Mouse (Mus musculus): ENCODE results near the gene Gbx2. TPM values are rescaled to one million over a fixed set of nuclear protein-coding genes. Genes with fewer than 3 reads are reported as not detected.
A peak's percentile ranks its signal among the peaks of the same experiment; 100 is the strongest.

The Gbx2 gene
- polyA plus RNA-seq, 1 experiment: not detected

DNA sequence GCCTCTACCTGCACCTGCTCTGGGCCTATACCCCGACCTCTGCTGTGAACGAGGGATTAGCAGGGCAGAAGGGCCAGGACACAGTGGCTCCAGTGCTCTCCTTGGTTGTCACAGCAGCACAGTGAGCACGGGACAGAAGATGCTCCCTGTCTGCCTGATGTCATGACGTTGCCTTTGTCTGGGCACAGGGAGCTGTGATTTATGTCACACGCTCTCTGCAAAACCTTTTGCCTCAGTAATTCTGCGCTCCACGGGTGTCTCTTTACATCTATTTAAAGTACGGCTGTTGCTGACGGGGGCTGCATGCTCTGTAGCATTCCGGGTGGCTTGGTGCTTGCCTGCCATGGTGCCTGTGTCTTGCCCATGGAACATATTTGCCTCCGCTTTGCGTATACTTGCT lies 33.4 kb upstream of the Gbx2 start:
- H3K27ac ChIP-seq (ENCODE audit: insufficient read depth, low read depth, low read length): no peak overlapping the region
- WGBS: 65% methylated on average over 12 of the region's 12 CpGs
- TF ChIP-seq CTCF (IDR thresholded peaks at IDR 0.05; ENCODE audit: insufficient read depth, low read depth, low read length) (no peak), POLR2A (IDR thresholded peaks at IDR 0.05; ENCODE audit: insufficient read depth, low read depth, low read length) (no peak)

DNA sequence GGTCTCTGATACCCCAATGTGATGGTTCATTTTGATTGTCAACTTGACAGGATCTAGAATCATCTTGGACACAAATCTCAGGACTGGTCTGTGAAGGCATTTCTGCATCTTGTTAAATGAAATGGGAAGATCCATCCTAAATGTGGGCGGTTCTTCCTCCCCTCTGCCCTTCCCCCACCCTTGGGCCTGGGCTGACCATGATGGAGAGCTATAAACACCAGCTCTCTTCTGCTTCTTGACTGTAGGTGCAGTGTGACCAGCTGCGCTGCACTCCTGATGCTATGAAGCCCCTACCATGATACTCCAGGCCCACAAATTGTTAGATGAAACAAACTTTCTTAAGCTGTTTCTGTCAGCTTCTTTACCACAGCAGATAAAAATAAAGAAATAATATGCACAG lies 32.3 kb upstream of the Gbx2 start:
- no peak overlapping the region for H3K27ac ChIP-seq (ENCODE audit: insufficient read depth, low read depth, low read length)
- TF ChIP-seq POLR2A (IDR thresholded peaks at IDR 0.05; ENCODE audit: insufficient read depth, low read depth, low read length) (no peak), CTCF (IDR thresholded peaks at IDR 0.05; ENCODE audit: insufficient read depth, low read depth, low read length) (no peak)
- no peak overlapping the region for H3K4me3 ChIP-seq (ENCODE audit: insufficient read depth, low read depth, low read length)
- 96% methylated on average over 2 of the region's 2 CpGs for WGBS
- H3K4me1 ChIP-seq (ENCODE audit: control insufficient read depth, insufficient read depth, low read length): peaks cover 13% of the 10 kb centered on the region

More for the DNA sequence above, 33.4 kb upstream of the Gbx2 start:
- H3K4me1 ChIP-seq (ENCODE audit: control insufficient read depth, insufficient read depth, low read length): peaks cover 16% of the 10 kb centered on the region
- no peak overlapping the region for H3K4me3 ChIP-seq (ENCODE audit: insufficient read depth, low read depth, low read length)

DNA sequence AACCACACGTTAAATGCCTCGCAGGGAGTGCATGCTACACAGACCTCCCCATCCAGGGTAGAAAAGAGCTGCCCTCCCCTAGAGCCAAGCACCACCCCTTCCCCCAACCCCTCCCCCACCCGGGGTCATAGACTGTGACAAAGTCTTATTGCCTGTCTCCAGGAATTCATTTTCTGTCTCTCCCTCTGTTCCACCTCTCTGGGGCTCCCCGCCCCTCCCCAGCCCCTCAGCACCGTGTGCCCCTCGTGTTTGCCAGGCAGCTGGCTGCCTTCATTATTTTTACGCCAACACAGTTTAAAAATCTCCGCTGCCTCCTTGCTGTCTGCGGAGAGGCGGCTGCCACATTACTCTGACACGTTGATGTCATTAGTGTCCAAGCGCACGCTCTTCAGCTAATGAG lies 31.1 kb upstream of the Gbx2 start:
- H3K4me3 ChIP-seq (ENCODE audit: insufficient read depth, low read depth, low read length): no peak overlapping the region
- H3K27ac ChIP-seq (ENCODE audit: insufficient read depth, low read depth, low read length): no peak overlapping the region
- 23% methylated on average over 13 of the region's 13 CpGs for WGBS
- peaks cover 6% of the 10 kb centered on the region; the same call in 1 of the 2 replicates for H3K4me1 ChIP-seq (ENCODE audit: control insufficient read depth, insufficient read depth, low read length)
- TF ChIP-seq POLR2A (IDR thresholded peaks at IDR 0.05; ENCODE audit: insufficient read depth, low read depth, low read length) (no peak), CTCF (IDR thresholded peaks at IDR 0.05; ENCODE audit: insufficient read depth, low read depth, low read length) (no peak)

DNA sequence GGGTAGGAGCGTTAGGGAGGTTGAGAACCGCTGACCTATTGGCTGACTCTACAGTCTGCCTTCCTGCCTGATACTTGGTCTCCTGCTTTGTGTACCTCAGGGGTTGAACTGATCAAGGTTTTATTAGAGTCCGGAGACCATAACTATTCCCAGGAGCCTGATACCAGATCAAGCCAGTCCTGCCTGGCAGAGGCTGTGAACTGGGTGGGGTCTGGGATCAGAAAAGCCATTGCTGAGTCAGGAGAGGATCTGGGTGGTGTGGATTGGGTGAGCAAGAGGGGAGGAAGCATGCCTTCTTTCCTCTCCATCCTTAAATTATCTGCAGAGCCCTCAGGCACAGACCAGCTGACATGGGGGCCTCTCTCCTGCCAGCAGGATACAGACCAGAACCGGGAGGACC lies 28.4 kb upstream of the Gbx2 start:
- Histone ChIP-seq H3K4me1 (ENCODE audit: control insufficient read depth, insufficient read depth, low read length) (peaks cover 2% of the 10 kb centered on the region; the same call in 1 of the 2 replicates), H3K4me3 (ENCODE audit: insufficient read depth, low read depth, low read length) (no peak overlapping the region), H3K27ac (ENCODE audit: insufficient read depth, low read depth, low read length) (no peak overlapping the region)
- 92% methylated on average over 4 of the region's 4 CpGs for WGBS
- no peak for TF ChIP-seq POLR2A (IDR thresholded peaks at IDR 0.05; ENCODE audit: insufficient read depth, low read depth, low read length)
- no peak for TF ChIP-seq CTCF (IDR thresholded peaks at IDR 0.05; ENCODE audit: insufficient read depth, low read depth, low read length)

DNA sequence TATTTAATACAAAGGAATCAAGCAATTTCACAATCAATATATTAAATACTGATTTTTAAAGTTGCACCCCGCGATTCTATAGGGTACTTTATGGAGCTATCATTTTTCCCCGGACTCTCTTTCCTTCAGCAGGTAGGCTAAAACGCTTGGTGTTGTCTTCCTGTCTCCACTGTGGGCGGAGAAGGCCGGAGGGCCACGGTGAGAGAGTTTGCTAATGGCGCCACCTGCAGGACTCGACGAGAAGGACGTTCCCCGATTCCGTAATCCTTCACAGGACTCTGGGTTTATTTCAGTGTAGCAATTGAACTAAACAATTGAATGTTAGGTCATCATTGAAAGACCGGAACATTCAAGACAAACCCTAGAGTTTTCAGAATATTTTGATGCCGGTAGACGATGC lies 12.2 kb upstream of the Gbx2 start:
- WGBS: 2% methylated on average over 16 of the region's 16 CpGs
- H3K4me1 ChIP-seq (ENCODE audit: control insufficient read depth, insufficient read depth, low read length): peaks cover 7% of the 10 kb centered on the region

DNA sequence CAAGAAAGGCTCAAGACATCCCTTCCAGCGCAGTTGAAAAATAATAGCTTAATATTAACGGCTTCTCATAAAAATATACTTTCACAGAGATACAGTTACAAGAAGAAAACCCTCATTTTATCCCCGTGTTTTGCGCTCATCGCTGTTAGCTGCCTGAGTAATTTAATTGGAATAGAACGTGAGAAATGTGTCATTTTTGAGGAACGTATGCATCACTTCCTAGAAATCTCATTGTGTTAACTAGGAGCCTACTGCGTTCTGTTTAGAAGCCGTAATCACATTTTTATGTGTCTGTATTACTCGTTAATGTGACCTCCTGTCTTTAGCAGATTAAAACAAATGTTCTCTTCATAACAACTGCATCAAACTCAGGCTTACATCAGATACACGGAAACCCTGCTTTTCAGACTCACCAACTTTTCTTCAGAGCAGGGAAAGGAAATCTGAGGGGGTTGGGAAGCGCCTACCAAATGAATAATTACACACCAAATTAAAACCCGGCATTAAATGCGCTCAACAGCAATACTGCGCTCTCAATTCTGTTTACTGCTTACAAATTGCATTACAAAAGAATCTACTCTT lies 11.5 kb upstream of the Gbx2 start:
- no peak overlapping the region for H3K4me3 ChIP-seq (ENCODE audit: insufficient read depth, low read depth, low read length)
- WGBS: 5% methylated on average over 15 of the region's 15 CpGs
- TF ChIP-seq CTCF (IDR thresholded peaks at IDR 0.05; ENCODE audit: insufficient read depth, low read depth, low read length) (no peak), POLR2A (IDR thresholded peaks at IDR 0.05; ENCODE audit: insufficient read depth, low read depth, low read length) (no peak)
- no peak overlapping the region for H3K27ac ChIP-seq (ENCODE audit: insufficient read depth, low read depth, low read length)
- H3K4me1 ChIP-seq (ENCODE audit: control insufficient read depth, insufficient read depth, low read length): peaks cover 7% of the 10 kb centered on the region

More for the DNA sequence above, 12.2 kb upstream of the Gbx2 start:
- TF ChIP-seq POLR2A (IDR thresholded peaks at IDR 0.05; ENCODE audit: insufficient read depth, low read depth, low read length): no peak
- TF ChIP-seq CTCF (IDR thresholded peaks at IDR 0.05; ENCODE audit: insufficient read depth, low read depth, low read length): peak; percentile 58; the same call in 1 of the 2 replicates
- Histone ChIP-seq H3K4me3 (ENCODE audit: insufficient read depth, low read depth, low read length) (no peak overlapping the region), H3K27ac (ENCODE audit: insufficient read depth, low read depth, low read length) (no peak overlapping the region)

DNA sequence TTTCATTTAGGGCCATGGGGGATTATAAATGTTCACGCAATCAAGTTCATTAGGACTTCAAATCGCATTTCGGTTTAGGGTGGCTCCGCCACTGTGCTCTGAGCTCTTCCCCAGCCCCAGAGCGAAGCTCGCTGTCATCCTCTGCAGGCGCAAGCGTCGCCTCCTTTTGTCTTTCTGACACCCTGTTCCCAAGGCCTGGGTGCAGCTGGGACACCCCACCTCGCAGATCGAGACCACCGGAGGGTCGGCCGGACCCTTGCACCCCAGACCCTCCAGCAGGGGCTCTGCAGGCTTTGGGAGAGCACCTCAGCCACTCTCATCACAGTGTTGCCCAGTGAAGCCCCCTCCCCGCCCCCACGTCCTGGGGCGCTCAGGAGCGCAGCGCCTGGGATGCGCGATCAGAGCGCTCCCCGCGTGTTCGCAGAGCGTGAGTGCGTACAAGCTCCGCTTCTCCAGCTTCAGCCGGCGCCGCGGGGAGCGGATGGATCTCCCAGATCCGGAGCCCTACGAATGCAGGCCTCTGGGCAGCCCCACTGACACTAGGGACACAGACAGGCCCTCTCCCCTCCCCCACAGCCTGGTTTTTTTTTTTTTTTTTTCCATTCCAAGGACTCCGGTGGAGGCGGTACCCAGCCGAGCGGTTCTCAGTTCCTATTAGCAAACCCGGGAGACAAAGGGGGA lies 10.9 kb upstream of the Gbx2 start:
- no peak overlapping the region for H3K4me3 ChIP-seq (ENCODE audit: insufficient read depth, low read depth, low read length)
- TF ChIP-seq CTCF (IDR thresholded peaks at IDR 0.05; ENCODE audit: insufficient read depth, low read depth, low read length) (no peak), POLR2A (IDR thresholded peaks at IDR 0.05; ENCODE audit: insufficient read depth, low read depth, low read length) (no peak)
- H3K4me1 ChIP-seq (ENCODE audit: control insufficient read depth, insufficient read depth, low read length): peaks cover 7% of the 10 kb centered on the region
- 3% methylated on average over 40 of the region's 40 CpGs for WGBS
- H3K27ac ChIP-seq (ENCODE audit: insufficient read depth, low read depth, low read length): no peak overlapping the region

DNA sequence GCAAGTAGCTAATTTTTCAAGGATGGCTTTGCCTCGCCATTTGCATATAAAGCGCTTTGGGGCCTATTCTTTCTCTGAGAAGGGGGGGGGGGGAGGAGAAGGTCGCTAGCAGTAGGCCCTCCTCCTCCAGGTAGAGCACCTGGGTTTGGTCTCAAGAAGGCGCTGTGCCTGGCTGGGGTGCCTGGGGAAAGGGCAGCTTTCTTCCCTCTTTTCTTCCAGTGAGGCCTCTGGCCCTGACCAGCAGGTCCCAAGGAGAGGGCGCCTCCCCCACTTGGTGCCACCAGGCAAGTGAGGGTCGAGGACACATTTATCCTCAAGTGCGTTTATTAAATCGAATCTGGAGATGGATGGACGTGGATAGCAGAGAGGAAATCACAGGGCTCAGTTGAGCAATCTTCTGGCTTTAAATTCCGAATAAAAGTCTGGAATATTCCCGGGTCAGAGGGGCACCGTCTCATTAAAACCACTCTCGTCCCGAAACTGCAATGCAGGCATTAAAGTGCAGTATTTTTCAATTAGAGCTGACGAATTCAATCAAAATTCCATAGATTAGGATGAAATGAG lies 10.1 kb upstream of the Gbx2 start:
- Histone ChIP-seq H3K27ac (ENCODE audit: insufficient read depth, low read depth, low read length) (no peak overlapping the region), H3K4me3 (ENCODE audit: insufficient read depth, low read depth, low read length) (no peak overlapping the region), H3K4me1 (ENCODE audit: control insufficient read depth, insufficient read depth, low read length) (peaks cover 7% of the 10 kb centered on the region)
- no peak for TF ChIP-seq CTCF (IDR thresholded peaks at IDR 0.05; ENCODE audit: insufficient read depth, low read depth, low read length)
- TF ChIP-seq POLR2A (IDR thresholded peaks at IDR 0.05; ENCODE audit: insufficient read depth, low read depth, low read length): no peak
- 10% methylated on average over 15 of the region's 15 CpGs for WGBS

DNA sequence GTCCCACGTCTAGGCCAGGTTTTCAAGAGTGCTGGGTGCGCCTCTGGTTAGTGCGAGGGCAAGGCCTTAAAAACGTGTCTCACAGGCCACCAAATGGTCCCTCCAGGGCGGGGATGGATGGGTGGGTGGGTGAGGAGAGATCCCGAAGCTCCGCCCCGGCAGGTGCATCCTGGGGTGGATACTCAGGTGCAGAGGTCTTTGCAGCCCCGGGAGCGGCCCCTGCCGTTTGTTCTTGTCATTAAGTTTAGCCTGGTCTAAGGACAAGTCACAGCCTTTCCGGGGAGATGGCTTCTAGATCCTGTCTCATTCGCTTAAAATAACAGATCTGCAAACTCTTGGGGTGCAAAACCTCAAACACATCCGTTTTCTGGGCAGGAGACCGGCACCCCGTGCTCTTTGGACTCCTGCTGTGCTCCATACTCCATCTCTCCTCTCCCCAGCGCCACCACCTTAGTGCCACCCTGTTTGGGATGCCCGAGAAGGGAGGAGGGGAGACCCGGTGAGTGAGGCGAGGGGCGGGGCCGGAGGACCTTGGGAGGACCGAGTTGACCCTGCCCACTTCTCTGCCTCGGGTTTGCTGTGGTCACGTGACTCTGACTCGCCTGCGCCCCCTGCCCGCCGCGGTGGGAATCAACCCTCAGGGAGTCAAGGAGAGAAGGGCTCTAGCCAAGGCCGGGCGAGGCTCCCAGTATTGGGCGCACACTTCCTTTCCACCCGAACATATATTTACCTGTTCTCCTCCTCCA lies 9.2 kb upstream of the Gbx2 start:
- H3K4me3 ChIP-seq (ENCODE audit: insufficient read depth, low read depth, low read length): no peak overlapping the region
- TF ChIP-seq POLR2A (IDR thresholded peaks at IDR 0.05; ENCODE audit: insufficient read depth, low read depth, low read length) (no peak), CTCF (IDR thresholded peaks at IDR 0.05; ENCODE audit: insufficient read depth, low read depth, low read length) (peak; percentile 32; the same call in 1 of the 2 replicates)
- H3K27ac ChIP-seq (ENCODE audit: insufficient read depth, low read depth, low read length): no peak overlapping the region
- WGBS: 3% methylated on average over 32 of the region's 34 CpGs
- H3K4me1 ChIP-seq (ENCODE audit: control insufficient read depth, insufficient read depth, low read length): peaks cover 7% of the 10 kb centered on the region
